Mouse (Mus musculus): ENCODE data around the gene Tlx2. TPM values are rescaled to one million over a fixed set of nuclear protein-coding genes. Genes with fewer than 3 reads are reported as not detected.

The Tlx2 gene
- total RNA-seq, 2 experiments from 2014 or later: not detected

- TF ChIP-seq CTCF (IDR thresholded peaks at IDR 0.05): no peak
- Histone ChIP-seq H3K27ac (no peak overlapping the region), H3K4me3 (no peak overlapping the region)
- intact Hi-C loops (cut with DNase I): no loop called here
- no peak for DNase-seq
Observed at GRCm38 (mm10) chr6:83025221-83025620, 44.9 kb downstream of the Tlx2 start.

DNA sequence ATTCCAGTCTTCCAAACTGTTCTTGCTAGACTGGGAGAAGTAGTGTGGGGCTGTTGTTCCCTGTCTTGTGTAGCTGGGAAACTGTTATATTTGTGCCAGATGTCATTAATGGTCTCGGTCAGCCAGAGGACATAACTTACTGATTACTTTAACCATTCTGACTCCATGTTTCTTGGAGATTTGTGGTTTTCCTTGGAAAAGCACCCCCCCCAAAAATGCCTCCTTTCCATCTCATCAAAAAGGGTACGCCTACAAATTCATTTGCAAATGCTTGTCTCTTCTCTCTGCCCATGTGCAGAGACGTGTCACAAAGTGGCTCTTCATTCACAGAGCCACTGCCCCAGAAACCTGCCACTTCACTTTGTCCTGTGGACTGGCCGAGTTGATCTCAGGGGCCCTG is 45.7 kb downstream of the Tlx2 start:
- intact Hi-C loops (cut with DNase I): no loop called here
- no peak for TF ChIP-seq CTCF (IDR thresholded peaks at IDR 0.05)
- no peak for DNase-seq
- no peak overlapping the region for H3K27ac ChIP-seq
- no peak overlapping the region for H3K4me3 ChIP-seq

GRCm38 (mm10) chr6:83023786-83024185 is 46.3 kb downstream of the Tlx2 start:
- no peak for TF ChIP-seq CTCF (IDR thresholded peaks at IDR 0.05)
- H3K27ac ChIP-seq: no peak overlapping the region
- H3K4me3 ChIP-seq: no peak overlapping the region
- no peak for DNase-seq
- intact Hi-C loops (cut with DNase I): no loop called here

DNA sequence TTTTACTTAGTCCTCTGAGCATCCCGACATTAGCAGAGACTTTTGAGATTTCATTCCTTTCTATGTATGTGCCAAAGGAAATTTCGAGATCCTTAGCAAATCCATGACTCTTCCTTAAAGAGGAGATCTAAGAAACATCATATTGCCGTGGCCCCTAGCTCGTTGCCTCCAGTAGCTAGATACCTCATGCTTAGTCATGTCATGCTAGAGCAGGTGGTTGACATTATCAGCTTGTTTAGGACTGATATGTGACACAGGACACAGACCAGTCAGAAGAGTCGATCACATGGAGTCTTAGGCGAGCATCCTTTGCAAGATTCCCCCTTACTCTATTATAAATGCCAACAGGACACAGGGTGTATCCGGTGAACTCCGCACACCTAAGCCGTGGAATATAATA is 47.1 kb downstream of the Tlx2 start:
- intact Hi-C loops (cut with DNase I): no loop called here
- Histone ChIP-seq H3K4me3 (no peak overlapping the region), H3K27ac (no peak overlapping the region)

GRCm38 (mm10) chr6:83020836-83021593 is 49.1 kb downstream of the Tlx2 start:
- H3K4me3 ChIP-seq: no peak overlapping the region
- TF ChIP-seq CTCF (IDR thresholded peaks at IDR 0.05): no peak
- peak overlapping the region; percentile 67 for H3K27ac ChIP-seq
- intact Hi-C loops (cut with DNase I): no loop called here
- DNase-seq: no peak

More for the DNA sequence above, 47.1 kb downstream of the Tlx2 start:
- no peak for TF ChIP-seq CTCF (IDR thresholded peaks at IDR 0.05)
- no peak for DNase-seq

- peak overlapping the region; percentile 41; the same call in 1 of the 2 replicates for H3K27ac ChIP-seq
- no peak overlapping the region for H3K4me3 ChIP-seq
- intact Hi-C loops (cut with DNase I): no loop called here
- DNase-seq: no peak
- TF ChIP-seq CTCF (IDR thresholded peaks at IDR 0.05): no peak
Observed at GRCm38 (mm10) chr6:83020121-83020520, 50.0 kb downstream of the Tlx2 start.

DNA sequence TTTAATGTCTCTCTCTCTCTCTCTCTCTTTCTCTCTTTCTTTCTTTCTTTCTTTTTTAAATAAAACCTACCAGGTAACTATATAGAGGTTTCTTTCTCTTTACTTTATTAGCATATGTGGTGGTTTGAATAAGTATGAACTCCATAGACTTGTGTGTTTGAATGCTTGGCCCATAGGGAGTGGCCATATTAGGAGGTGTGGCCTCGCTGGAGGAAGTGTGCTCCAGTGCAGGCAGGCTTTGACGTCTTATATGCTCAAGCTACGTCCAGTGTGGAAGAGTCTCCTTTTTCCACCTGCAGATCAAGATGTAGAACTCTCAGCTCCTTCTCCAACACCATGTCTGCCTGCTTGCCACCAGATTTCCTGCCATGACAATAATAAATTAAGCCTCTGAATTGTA is 51.0 kb downstream of the Tlx2 start:
- intact Hi-C loops (cut with DNase I): no loop called here
- H3K4me3 ChIP-seq: no peak overlapping the region
- TF ChIP-seq CTCF (IDR thresholded peaks at IDR 0.05): no peak
- H3K27ac ChIP-seq: no peak overlapping the region
- DNase-seq: no peak

Small RNAs within 50 kb of the gene (microRNA-seq; reads per million reads assigned to microRNA genes)
- gene Mir3470a (not detected), gene Mir7040 (not detected)

Other genes starting within 250 kb of the Tlx2 start
- under 1 TPM in 1 of 2 experiments, not detected in 1; 0.05 TPM for gene Sema4f, start 130.5 kb downstream of the Tlx2 start, total RNA-seq (2021)
- under 1 TPM in 1 of 2 experiments, not detected in 1; 0.45 TPM for gene M1ap, start 123.4 kb downstream of the Tlx2 start, total RNA-seq (2021)
- 1 to 10 TPM; 1.3 to 4.1 TPM for gene Dok1, start 36.8 kb downstream of the Tlx2 start, total RNA-seq (2021)
- 1 to 10 TPM; 2.1 to 3.5 TPM for gene Loxl3, start 36.1 kb downstream of the Tlx2 start, total RNA-seq (2021)
- 100 to 1,000 TPM in 1 of 2 experiments, 10 to 100 TPM in 1; 94.5 to 101 TPM for gene Aup1, start 15.8 kb downstream of the Tlx2 start, total RNA-seq (2021)
- 10 to 100 TPM; 14.1 to 21.5 TPM for gene Htra2, start 15.0 kb downstream of the Tlx2 start, total RNA-seq (2021)
- 1 to 10 TPM in 1 of 2 experiments, under 1 TPM in 1; 0.20 to 1.1 TPM for gene Dqx1, start 12.4 kb downstream of the Tlx2 start, total RNA-seq (2021)
- gene Pcgf1, start 7.6 kb upstream of the Tlx2 start, total RNA-seq (2021): 1 to 10 TPM; 8.2 to 8.7 TPM
- under 1 TPM in 1 of 2 experiments, not detected in 1; 0.31 TPM for gene Lbx2, start 16.1 kb upstream of the Tlx2 start, total RNA-seq (2021)
- gene Ccdc142, start 31.3 kb upstream of the Tlx2 start, total RNA-seq (2021): under 1 TPM; 0.61 to 0.70 TPM
- gene Gm42688, start 31.3 kb upstream of the Tlx2 start, total RNA-seq (2021): 1 to 10 TPM; 1.0 to 1.2 TPM
- 100 to 1,000 TPM in 1 of 2 experiments, 10 to 100 TPM in 1; 94.7 to 121 TPM for gene Mrpl53, start 38.7 kb upstream of the Tlx2 start, total RNA-seq (2021)
- 1 to 10 TPM; 4.7 to 6.6 TPM for gene Mogs, start 45.2 kb upstream of the Tlx2 start, total RNA-seq (2021)
- 10 to 100 TPM; 43.3 to 45.6 TPM for gene Wbp1, start 51.3 kb upstream of the Tlx2 start, total RNA-seq (2021)
- 10 to 100 TPM; 13.7 to 16.3 TPM for gene Ino80b, start 55.1 kb upstream of the Tlx2 start, total RNA-seq (2021)
- 10 to 100 TPM; 12.2 to 15.3 TPM for gene Rtkn, start 65.2 kb upstream of the Tlx2 start, total RNA-seq (2021)
- 1 to 10 TPM in 1 of 2 experiments, under 1 TPM in 1; 0.84 to 1.1 TPM for gene Wdr54, start 86.1 kb upstream of the Tlx2 start, total RNA-seq (2021)
- gene 1700003E16Rik, start 86.1 kb upstream of the Tlx2 start, total RNA-seq (2021): under 1 TPM in 1 of 2 experiments, not detected in 1; 0.11 TPM
- 100 to 1,000 TPM; 129 to 139 TPM for gene Dctn1, start 95.6 kb upstream of the Tlx2 start, total RNA-seq (2021)
- gene Slc4a5, start 149.5 kb upstream of the Tlx2 start, total RNA-seq (2021): not detected